Comparison of ENCODE assay signal across 9 mouse cellular contexts in genomic region chr7:141061269-141061692, GRCm38 (mm10). TPM values are rescaled to one million over a fixed set of nuclear protein-coding genes. Genes with fewer than 3 reads are reported as not detected.
A peak's percentile ranks its signal among the peaks of the same experiment; 100 is the strongest.
DNase-seq lines count a peak whose midpoint lies in the region; ATAC-seq and TF ChIP-seq lines count a peak whose summit lies in the region.
"Had no signal": no experiment of that assay in that cellular context is flagged by ENCODE, and none has a peak within 500 bp of the region (broad histone marks: within the 10 kb centered on the region; RNA-seq: fewer than 3 reads in every experiment).

No protein-coding gene starts in this region.

- TF ChIP-seq CTCF in liver, postnatal 0 days (IDR thresholded peaks at IDR 0.05; ENCODE audit: low read depth) = no peak

- peak; percentile 54 for ATAC-seq in kidney, embryonic 16.5 days (ENCODE audit: low FRiP score, low TSS enrichment)
- peak; percentile 55 for ATAC-seq in forebrain, embryonic 13.5 days
- ATAC-seq in liver, postnatal 0 days = peak; percentile 16; the same call in 1 of the 2 replicates

- no peak for TF ChIP-seq EP300 in liver, postnatal 0 days (IDR thresholded peaks at IDR 0.05; ENCODE audit: low read depth)

- no peak overlapping the region for H3K27ac ChIP-seq in kidney, embryonic 16.5 days (ENCODE audit: low read length)
- H3K27ac ChIP-seq in forebrain, embryonic 13.5 days = peak overlapping the region; percentile 79
- H3K27ac ChIP-seq in liver, postnatal 0 days (ENCODE audit: low read depth) = no peak overlapping the region
- H3K27ac ChIP-seq: macrophage had no signal

- peak overlapping the region; percentile 90 for H3K4me2 ChIP-seq in kidney, embryonic 16.5 days (replicated peaks; ENCODE audit: low read depth, low read length)
- peak overlapping the region; percentile 89 for H3K4me2 ChIP-seq in forebrain, embryonic 13.5 days
- peak overlapping the region; percentile 74 for H3K4me2 ChIP-seq in liver, postnatal 0 days (ENCODE audit: low read depth, low read length)

- H3K9me3 ChIP-seq in kidney, embryonic 16.5 days (ENCODE audit: low read length) = no peaks in the 10 kb centered on the region
- no peaks in the 10 kb centered on the region for H3K9me3 ChIP-seq in forebrain, embryonic 13.5 days (replicated peaks)
- no peaks in the 10 kb centered on the region for H3K9me3 ChIP-seq in liver, postnatal 0 days (ENCODE audit: low read length)

- H3K4me1 ChIP-seq in kidney, embryonic 16.5 days (ENCODE audit: insufficient read depth, low read length) = peaks cover 10% of the 10 kb centered on the region; the same call in 1 of the 2 replicates
- H3K4me1 ChIP-seq in forebrain, embryonic 13.5 days = peaks cover 24% of the 10 kb centered on the region
- peaks cover 24% of the 10 kb centered on the region for H3K4me1 ChIP-seq in liver, postnatal 0 days (ENCODE audit: insufficient read depth)

- H3K4me3 ChIP-seq in kidney, embryonic 16.5 days (ENCODE audit: low read length) = peak overlapping the region; percentile 58
- H3K4me3 ChIP-seq in forebrain, embryonic 13.5 days = peak overlapping the region; percentile 76
- peak overlapping the region; percentile 40 for H3K4me3 ChIP-seq in liver, postnatal 0 days (ENCODE audit: low read depth, low read length)

- no peaks in the 10 kb centered on the region for H3K27me3 ChIP-seq in kidney, embryonic 16.5 days (ENCODE audit: insufficient read depth, low read length)
- no peaks in the 10 kb centered on the region for H3K27me3 ChIP-seq in forebrain, embryonic 13.5 days
- peaks cover 45% of the 10 kb centered on the region for H3K27me3 ChIP-seq in liver, postnatal 0 days (ENCODE audit: insufficient read depth, low read length)

- H3K9ac ChIP-seq in kidney, embryonic 16.5 days (replicated peaks; ENCODE audit: low read length) = peak overlapping the region; percentile 77
- H3K9ac ChIP-seq in forebrain, embryonic 13.5 days = peak overlapping the region; percentile 96
- no peak overlapping the region for H3K9ac ChIP-seq in liver, postnatal 0 days (replicated peaks)

- H3K36me3 ChIP-seq in kidney, embryonic 16.5 days (ENCODE audit: insufficient read depth, low read length) = no peaks in the 10 kb centered on the region; the same call in 1 of the 2 replicates
- peaks cover 38% of the 10 kb centered on the region for H3K36me3 ChIP-seq in forebrain, embryonic 13.5 days (ENCODE audit: poor library complexity, severe bottlenecking)
- no peaks in the 10 kb centered on the region for H3K36me3 ChIP-seq in liver, postnatal 0 days (replicated peaks; ENCODE audit: insufficient read depth, low read length)

- no peak for DNase-seq in kidney, adult 9 months
- peak; percentile 43 for DNase-seq in ZHBTc4 (ENCODE audit: low read depth, low spot score)
- no peak for DNase-seq in liver, postnatal 0 days
- no peak for DNase-seq in gastrocnemius, postnatal 4 days (ENCODE audit: low spot score in 2 of 2)
- no peak for DNase-seq in urinary bladder, postnatal 36 days (ENCODE audit: low spot score in 2 of 2)
- DNase-seq in frontal cortex, postnatal 10 days (ENCODE audit: low spot score in 2 of 2) = no peak

- under 1% methylated on average over 37 of the region's 37 CpGs for WGBS in kidney, embryonic 16.5 days
- WGBS in forebrain, embryonic 13.5 days = 0% methylated on average over 33 of the region's 37 CpGs
- 6% methylated on average over 37 of the region's 37 CpGs for WGBS in liver, postnatal 0 days (ENCODE audit: insufficient replicate concordance)

RNA-seq across cellular contexts. Expression of gene B4galnt4, which starts 0.4 kb away (rescaled TPM):
- polyA plus RNA-seq in kidney, embryonic 16.5 days (2015; fragmentation: Nextera tagmentation; extraction: Ambion mirVana) = 13.2 and 13.9 TPM in 2 replicates
- 33.0 and 34.7 TPM in 2 replicates for polyA plus RNA-seq in forebrain, embryonic 13.5 days (2015; fragmentation: Nextera tagmentation; extraction: Ambion mirVana)
- polyA plus RNA-seq in liver, postnatal 0 days (2015; fragmentation: Nextera tagmentation; extraction: Ambion mirVana) = 0.15 and 0.34 TPM in 2 replicates
- total RNA-seq in gastrocnemius, postnatal 4 days (2021) = under 1 TPM; 0.22 to 0.62 TPM
- polyA plus RNA-seq: macrophage had no signal

RNA-seq across cellular contexts. Expression of gene Pkp3, which starts 16.7 kb away (rescaled TPM):
- 9.2 and 10.5 TPM in 2 replicates for polyA plus RNA-seq in kidney, embryonic 16.5 days (2015; fragmentation: Nextera tagmentation; extraction: Ambion mirVana)
- polyA plus RNA-seq in forebrain, embryonic 13.5 days (2015; fragmentation: Nextera tagmentation; extraction: Ambion mirVana) = 0.25 TPM in 1 of 2 replicates, not detected in the other
- polyA plus RNA-seq in liver, postnatal 0 days (2015; fragmentation: Nextera tagmentation; extraction: Ambion mirVana) = 1.4 and 1.5 TPM in 2 replicates
- total RNA-seq in gastrocnemius, postnatal 4 days (2021) = under 1 TPM; 0.25 to 0.54 TPM
- polyA plus RNA-seq: macrophage had no signal

RNA-seq across cellular contexts. Expression of gene Gm17387, which starts 32.4 kb away (rescaled TPM):
- polyA plus RNA-seq in kidney, embryonic 16.5 days (2015; fragmentation: Nextera tagmentation; extraction: Ambion mirVana) = not detected in 2 replicates
- not detected in 2 replicates for polyA plus RNA-seq in forebrain, embryonic 13.5 days (2015; fragmentation: Nextera tagmentation; extraction: Ambion mirVana)
- polyA plus RNA-seq in liver, postnatal 0 days (2015; fragmentation: Nextera tagmentation; extraction: Ambion mirVana) = not detected in 2 replicates
- total RNA-seq in gastrocnemius, postnatal 4 days (2021) = not detected
- polyA plus RNA-seq: macrophage had no signal

RNA-seq across cellular contexts. Expression of gene Sigirr, which starts 39.1 kb away (rescaled TPM):
- polyA plus RNA-seq in kidney, embryonic 16.5 days (2015; fragmentation: Nextera tagmentation; extraction: Ambion mirVana) = 37.7 and 45.2 TPM in 2 replicates
- polyA plus RNA-seq in forebrain, embryonic 13.5 days (2015; fragmentation: Nextera tagmentation; extraction: Ambion mirVana) = 1.5 and 1.7 TPM in 2 replicates
- 18.0 and 20.1 TPM in 2 replicates for polyA plus RNA-seq in liver, postnatal 0 days (2015; fragmentation: Nextera tagmentation; extraction: Ambion mirVana)
- total RNA-seq in gastrocnemius, postnatal 4 days (2021) = 1 to 10 TPM; 2.9 to 3.7 TPM

RNA-seq across cellular contexts. Expression of gene Ifitm6, which starts 43.6 kb away (rescaled TPM):
- 0.94 and 1.5 TPM in 2 replicates for polyA plus RNA-seq in kidney, embryonic 16.5 days (2015; fragmentation: Nextera tagmentation; extraction: Ambion mirVana)
- polyA plus RNA-seq in forebrain, embryonic 13.5 days (2015; fragmentation: Nextera tagmentation; extraction: Ambion mirVana) = not detected in 2 replicates
- 53.6 and 54.4 TPM in 2 replicates for polyA plus RNA-seq in liver, postnatal 0 days (2015; fragmentation: Nextera tagmentation; extraction: Ambion mirVana)
- 1 to 10 TPM in 1 of 2 experiments, not detected in 1; 1.2 TPM for total RNA-seq in gastrocnemius, postnatal 4 days (2021)

Comparison
In these comparisons a context has a peak if more than half of its experiments do, and no peak if none do; other contexts are left out.
1. RNA of gene B4galnt4, which starts 0.4 kb away (polyA plus RNA-seq): 33.0 to 34.7 TPM in forebrain, embryonic 13.5 days and 13.2 to 13.9 TPM in kidney, embryonic 16.5 days; 0.15 to 0.34 TPM in liver, postnatal 0 days; every median in the first group is over 10 times any median in the second.
2. Peak in every context shown above with its lines, with median percentiles within 50 percentile points of each other: ATAC-seq, H3K4me2 ChIP-seq and H3K4me3 ChIP-seq.